Mouse (Mus musculus) lung, embryonic 15.5 days (tissue): ENCODE measurements around the gene Tbc1d22a. TPM values are rescaled to one million over a fixed set of nuclear protein-coding genes. Genes with fewer than 3 reads are reported as not detected.

Source experiments
- ATAC-seq: fragments of 200-750 bp; cut with Nextera tagmentation; 2 replicates; pipeline ENCODE4 v1.8.0; 2017; ENCODE audit warnings: moderate number of reproducible peaks, borderline replicate concordance; ENCODE audit not compliant: low FRiP score, low TSS enrichment; ENCODE audit errors: extremely low read depth
- H3K27ac ChIP-seq: fragments of 300-500 bp; sonication (generic); 2 replicates; pipeline ENCODE4 v1.5.1; 2015; ENCODE audit warnings: moderate library complexity, mild to moderate bottlenecking, inconsistent platforms
- H3K27me3 ChIP-seq: fragments of 300-500 bp; sonication (generic); 2 replicates; pipeline ENCODE4 v1.6.1; 2015; ENCODE audit warnings: inconsistent platforms
- H3K36me3 ChIP-seq: fragments of 300-500 bp; sonication (generic); 2 replicates; pipeline ENCODE4 v1.6.1; 2015; ENCODE audit warnings: inconsistent platforms
- H3K4me1 ChIP-seq: fragments of 300-500 bp; sonication (generic); 2 replicates; pipeline ENCODE4 v1.6.1; 2015; ENCODE audit warnings: inconsistent platforms
- H3K4me2 ChIP-seq: fragments of 300-500 bp; sonication (generic); 2 replicates; pipeline ENCODE4 v1.6.1; 2015; ENCODE audit warnings: inconsistent platforms, mild to moderate bottlenecking, moderate library complexity
- H3K4me3 ChIP-seq: fragments of 300-500 bp; sonication (generic); 2 replicates; pipeline ENCODE4 v1.5.1; 2015; ENCODE audit warnings: mild to moderate bottlenecking, inconsistent platforms
- H3K9ac ChIP-seq: fragments of 300-500 bp; sonication (generic); 2 replicates; pipeline ENCODE4 v1.6.1; 2015; ENCODE audit warnings: inconsistent platforms
- H3K9me3 ChIP-seq: fragments of 300-500 bp; sonication (generic); 2 replicates; pipeline ENCODE4 v1.6.1; 2016; ENCODE audit warnings: inconsistent platforms
- WGBS: fragments of 180-500 bp; shearing (Covaris S2); methylation state at CpG from one replicate; pipeline ENCODE4 v1.1.7; 2015; 5-methylcytosine and 5-hydroxymethylcytosine counted together
- polyA plus RNA-seq: library from polyadenylated mRNA; unstranded; fragments of >200 nt; fragmentation: Nextera tagmentation; extraction: Ambion mirVana; gene quantifications from 2 replicates; pipeline ENCODE4 v1.2.1, GENCODE M21; 2015

The Tbc1d22a gene
- polyA plus RNA-seq, 1 experiment from 2014 or later: 12.4 TPM

DNA sequence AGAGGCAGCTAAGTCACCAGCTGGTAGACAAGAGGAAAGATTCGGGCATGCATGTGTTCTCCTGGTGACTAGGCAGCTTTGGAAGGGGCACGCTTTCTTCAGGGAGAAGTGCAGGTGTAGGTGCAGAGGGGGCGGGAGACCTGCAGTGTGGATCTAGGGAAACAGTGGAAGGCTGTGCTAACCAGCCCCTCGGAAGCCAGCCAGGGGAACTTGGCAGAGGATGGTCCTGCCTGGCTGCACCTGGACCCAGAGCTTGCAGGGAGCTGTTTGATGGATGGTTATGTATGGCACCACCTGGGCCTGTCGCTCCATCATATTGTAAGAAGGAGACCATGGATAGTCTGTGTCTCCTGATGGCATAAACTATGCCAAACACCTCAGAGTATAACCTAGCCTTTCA lies 214.2 kb downstream of the Tbc1d22a start:
- peaks cover 9% of the 10 kb centered on the region for H3K4me1 ChIP-seq
- no peaks in the 10 kb centered on the region for H3K27me3 ChIP-seq
- H3K4me3 ChIP-seq: no peak overlapping the region
- WGBS: 79% methylated on average over 5 of the region's 5 CpGs
- no peak for ATAC-seq
- no peak overlapping the region for H3K27ac ChIP-seq
- H3K9ac ChIP-seq: no peak overlapping the region
- H3K4me2 ChIP-seq: no peak overlapping the region
- no peaks in the 10 kb centered on the region for H3K9me3 ChIP-seq
- H3K36me3 ChIP-seq: no peaks in the 10 kb centered on the region

DNA sequence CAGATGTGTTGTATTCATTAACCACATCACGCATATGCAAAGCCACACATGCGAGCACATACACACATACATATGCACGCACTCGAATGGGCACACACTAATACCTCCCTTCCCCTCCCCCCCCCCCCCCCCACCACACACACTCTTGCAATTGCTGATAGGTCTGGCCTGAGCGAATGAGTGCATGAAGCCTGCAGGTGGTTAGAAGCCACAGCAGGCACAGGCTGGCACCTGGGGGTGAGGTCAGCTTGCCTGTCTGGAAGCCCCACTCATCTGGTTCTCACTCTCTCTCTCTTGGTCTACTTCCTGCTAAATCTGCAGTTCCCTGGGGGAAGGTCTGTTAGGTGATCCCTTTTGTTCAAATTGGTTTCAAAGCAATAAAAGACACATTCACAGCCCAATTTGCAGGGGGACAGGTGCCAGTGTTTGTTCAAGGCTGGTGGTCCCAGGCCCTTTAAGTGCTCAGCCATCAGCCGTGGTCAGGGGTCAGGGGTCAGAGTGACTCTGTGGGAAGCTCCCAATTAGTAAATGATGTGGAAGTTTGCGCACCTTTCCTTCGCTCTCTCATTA lies 215.6 kb downstream of the Tbc1d22a start:
- Histone ChIP-seq H3K27ac (no peak overlapping the region), H3K4me1 (peaks cover 8% of the 10 kb centered on the region), H3K4me3 (no peak overlapping the region), H3K4me2 (no peak overlapping the region), H3K27me3 (no peaks in the 10 kb centered on the region), H3K36me3 (no peaks in the 10 kb centered on the region), H3K9ac (no peak overlapping the region), H3K9me3 (no peaks in the 10 kb centered on the region)
- ATAC-seq: no peak
- WGBS: 73% methylated on average over 8 of the region's 8 CpGs

DNA sequence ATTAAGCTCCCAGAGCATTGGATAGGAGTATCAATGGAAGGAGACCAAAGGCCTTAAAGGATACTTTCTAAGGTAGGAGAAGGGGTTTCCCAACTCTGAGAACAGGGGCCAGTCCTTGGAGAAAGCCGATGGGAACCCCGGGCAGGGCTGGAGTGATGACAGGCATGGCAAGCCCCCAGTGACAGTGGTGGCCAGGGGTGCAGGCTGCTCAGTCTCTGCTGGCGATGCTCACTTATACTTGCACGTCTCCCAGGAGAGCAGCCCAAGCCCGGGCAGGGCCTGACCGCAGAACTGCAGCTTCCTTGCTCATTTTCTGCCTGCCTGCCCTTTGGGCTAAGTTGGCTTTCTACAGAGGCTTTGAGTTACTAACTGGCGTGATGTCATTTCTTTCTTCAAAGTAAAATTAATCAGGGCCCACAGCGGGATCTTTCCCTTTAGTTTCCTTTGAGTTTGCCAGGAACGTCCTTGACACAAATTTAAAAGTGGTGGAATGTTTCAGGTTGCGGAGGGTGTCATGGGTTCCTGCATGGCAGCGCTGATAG lies 217.4 kb downstream of the Tbc1d22a start:
- H3K4me3 ChIP-seq: no peak overlapping the region
- no peaks in the 10 kb centered on the region for H3K4me1 ChIP-seq
- no peak for ATAC-seq
- no peak overlapping the region for H3K4me2 ChIP-seq
- H3K36me3 ChIP-seq: no peaks in the 10 kb centered on the region
- 83% methylated on average over 11 of the region's 11 CpGs for WGBS
- H3K27me3 ChIP-seq: no peaks in the 10 kb centered on the region
- no peaks in the 10 kb centered on the region for H3K9me3 ChIP-seq
- no peak overlapping the region for H3K27ac ChIP-seq
- H3K9ac ChIP-seq: no peak overlapping the region

DNA sequence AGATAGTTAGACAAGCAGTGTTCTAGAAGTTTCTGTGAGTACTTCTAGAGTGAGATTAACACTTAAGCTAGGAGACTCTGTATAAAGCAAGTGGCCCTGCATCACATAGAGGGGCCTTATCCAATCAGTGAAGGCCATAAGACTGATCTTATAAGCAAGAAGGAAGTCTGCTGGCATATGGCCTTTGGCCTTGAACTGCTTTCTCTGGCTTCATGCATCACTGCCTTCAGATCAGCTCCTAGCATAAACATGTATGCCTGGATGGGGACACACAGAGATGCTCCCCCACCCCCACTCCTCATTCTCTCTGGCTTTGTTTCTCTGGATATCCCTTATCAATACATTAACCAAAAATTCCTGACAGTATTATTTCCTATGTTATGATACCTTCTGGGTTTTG lies 218.5 kb downstream of the Tbc1d22a start:
- H3K9me3 ChIP-seq: no peaks in the 10 kb centered on the region
- H3K4me2 ChIP-seq: no peak overlapping the region
- H3K9ac ChIP-seq: no peak overlapping the region
- no peak overlapping the region for H3K4me3 ChIP-seq
- no peak for ATAC-seq
- H3K27ac ChIP-seq: no peak overlapping the region
- H3K27me3 ChIP-seq: no peaks in the 10 kb centered on the region
- no peaks in the 10 kb centered on the region for H3K36me3 ChIP-seq
- H3K4me1 ChIP-seq: no peaks in the 10 kb centered on the region

DNA sequence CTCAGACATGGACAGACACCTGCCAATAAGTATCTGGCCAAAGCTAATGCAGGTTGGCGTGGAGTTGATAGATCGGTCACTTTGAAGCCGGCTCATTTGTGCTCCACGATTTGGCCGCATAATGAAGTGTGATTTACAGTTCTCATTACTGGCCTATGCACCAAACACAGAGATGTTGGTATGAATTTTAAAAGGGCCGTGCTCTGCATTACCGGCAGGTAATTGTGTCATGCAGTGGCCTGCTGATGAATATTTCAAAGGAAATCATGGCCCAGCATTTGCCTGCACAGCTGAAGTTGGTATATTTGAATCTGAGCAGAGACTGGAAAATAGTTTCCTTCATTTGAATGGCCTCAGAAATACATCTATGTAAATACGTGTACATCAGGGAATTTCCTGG lies 219.1 kb downstream of the Tbc1d22a start:
- Histone ChIP-seq H3K4me2 (no peak overlapping the region), H3K36me3 (no peaks in the 10 kb centered on the region), H3K9ac (no peak overlapping the region), H3K9me3 (no peaks in the 10 kb centered on the region), H3K4me3 (no peak overlapping the region), H3K27me3 (no peaks in the 10 kb centered on the region), H3K4me1 (no peaks in the 10 kb centered on the region), H3K27ac (no peak overlapping the region)
- WGBS: 84% methylated on average over 8 of the region's 8 CpGs
- ATAC-seq: no peak

DNA sequence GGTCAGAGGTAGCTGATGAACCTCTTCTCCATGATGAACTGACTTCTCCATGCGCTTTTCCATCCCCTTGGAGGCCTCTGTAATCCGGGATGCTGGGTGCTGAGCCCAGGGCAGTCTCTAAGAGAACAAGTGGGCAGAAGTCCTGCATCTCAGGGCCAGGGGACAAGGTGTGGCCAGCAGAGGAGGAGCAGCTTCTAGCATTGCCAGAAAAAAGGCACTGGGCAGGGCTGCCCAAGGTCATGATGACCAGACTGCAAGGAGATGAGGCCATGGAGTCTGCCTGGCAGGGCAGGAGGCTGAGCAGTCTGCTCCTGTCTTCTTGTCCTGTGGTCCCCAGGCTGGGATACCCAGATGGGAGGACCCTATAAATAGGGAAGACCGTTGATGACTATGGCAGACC lies 220.0 kb downstream of the Tbc1d22a start:
- H3K9ac ChIP-seq: no peak overlapping the region
- H3K4me1 ChIP-seq: no peaks in the 10 kb centered on the region
- no peak overlapping the region for H3K4me3 ChIP-seq
- no peak overlapping the region for H3K4me2 ChIP-seq
- H3K27ac ChIP-seq: no peak overlapping the region
- H3K36me3 ChIP-seq: no peaks in the 10 kb centered on the region
- H3K9me3 ChIP-seq: no peaks in the 10 kb centered on the region
- H3K27me3 ChIP-seq: no peaks in the 10 kb centered on the region
- 90% methylated on average over 3 of the region's 3 CpGs for WGBS
- ATAC-seq: no peak

DNA sequence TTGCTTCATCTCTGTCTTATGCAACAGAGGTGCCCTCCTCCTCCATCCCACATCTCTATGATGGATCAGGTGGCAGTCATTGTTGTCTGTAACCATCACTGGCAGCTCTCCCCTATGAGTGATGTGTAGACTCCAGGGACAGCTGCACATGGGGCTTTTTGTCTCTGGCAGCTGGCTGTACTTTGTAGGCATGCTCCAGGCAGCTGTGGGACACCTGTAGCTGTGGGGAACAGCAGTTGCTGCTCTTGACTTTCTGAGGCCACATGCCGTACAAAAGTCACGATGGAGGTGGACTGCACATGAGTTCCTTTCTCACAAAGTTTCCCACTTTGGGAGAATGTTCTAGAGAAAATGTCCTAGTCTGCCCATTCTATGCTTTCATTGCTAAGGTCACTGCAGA lies 223.1 kb downstream of the Tbc1d22a start:
- Histone ChIP-seq H3K4me2 (no peak overlapping the region), H3K36me3 (no peaks in the 10 kb centered on the region), H3K4me1 (no peaks in the 10 kb centered on the region), H3K27ac (no peak overlapping the region), H3K9ac (no peak overlapping the region), H3K4me3 (no peak overlapping the region), H3K27me3 (no peaks in the 10 kb centered on the region), H3K9me3 (no peaks in the 10 kb centered on the region)
- no peak for ATAC-seq
- WGBS: 88% methylated on average over 2 of the region's 2 CpGs

DNA sequence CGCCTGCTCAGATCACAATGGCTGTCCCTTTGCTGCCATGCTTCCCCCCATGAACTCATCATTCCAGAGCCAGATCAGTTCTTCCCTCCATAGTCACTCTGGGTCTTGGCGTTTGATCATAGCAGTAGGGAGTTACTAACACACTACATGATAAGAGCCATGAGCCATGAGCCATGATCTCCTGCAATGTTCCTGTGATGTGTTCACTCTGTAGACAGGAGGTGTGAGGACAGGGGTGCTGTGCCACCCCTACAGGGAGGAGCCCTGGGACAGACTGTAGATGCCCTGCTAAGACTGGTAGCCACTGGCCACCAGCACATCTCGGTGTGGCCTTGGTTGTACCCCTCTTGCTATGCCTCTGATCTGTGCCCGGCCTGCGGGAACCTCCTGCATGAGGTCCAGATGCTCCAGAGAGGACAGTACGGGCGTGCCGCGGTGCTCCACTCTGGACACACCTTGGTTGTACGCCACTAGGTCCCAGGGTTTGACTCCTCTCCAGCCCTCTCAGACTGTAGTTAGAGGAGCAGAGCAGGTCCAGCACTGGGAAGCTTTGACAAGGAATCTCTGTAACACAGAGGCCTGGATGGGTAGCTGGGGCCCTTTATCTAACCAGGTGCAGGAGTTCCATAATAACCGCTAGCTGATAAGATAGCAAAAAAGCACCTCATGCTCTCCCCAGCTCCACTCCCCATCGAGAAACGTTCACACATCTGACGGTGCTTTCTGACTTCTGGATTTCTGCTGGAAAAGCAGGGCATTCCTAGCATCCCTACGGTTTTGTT lies 224.9 kb downstream of the Tbc1d22a start:
- no peaks in the 10 kb centered on the region for H3K36me3 ChIP-seq
- H3K4me3 ChIP-seq: no peak overlapping the region
- no peak overlapping the region for H3K9ac ChIP-seq
- no peaks in the 10 kb centered on the region for H3K27me3 ChIP-seq
- no peak overlapping the region for H3K4me2 ChIP-seq
- 81% methylated on average over 15 of the region's 15 CpGs for WGBS
- no peaks in the 10 kb centered on the region for H3K4me1 ChIP-seq
- H3K27ac ChIP-seq: no peak overlapping the region
- H3K9me3 ChIP-seq: no peaks in the 10 kb centered on the region
- no peak for ATAC-seq

DNA sequence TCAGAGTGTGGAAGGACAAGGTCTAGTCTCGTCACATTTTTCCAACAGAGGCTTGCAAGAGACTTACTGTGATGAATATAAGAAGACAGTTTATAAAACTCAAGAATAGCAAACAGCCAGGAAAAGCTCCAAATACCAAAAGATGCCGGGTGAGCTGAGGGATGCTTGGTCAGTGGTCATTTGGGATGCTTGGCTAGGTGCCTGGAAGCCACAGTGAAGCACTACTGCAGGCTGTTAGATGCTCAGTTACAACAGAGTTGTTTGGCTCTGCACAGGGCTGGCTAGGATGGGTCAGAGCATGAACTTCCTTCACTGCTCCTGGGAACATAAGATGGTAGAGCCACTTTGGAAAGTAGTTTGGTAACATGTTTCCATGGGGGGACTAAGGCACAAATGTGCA lies 230.0 kb downstream of the Tbc1d22a start:
- H3K27me3 ChIP-seq: no peaks in the 10 kb centered on the region
- ATAC-seq: no peak
- 69% methylated on average over 2 of the region's 2 CpGs for WGBS
- H3K4me1 ChIP-seq: no peaks in the 10 kb centered on the region
- no peak overlapping the region for H3K9ac ChIP-seq
- H3K4me2 ChIP-seq: no peak overlapping the region
- H3K9me3 ChIP-seq: no peaks in the 10 kb centered on the region
- no peaks in the 10 kb centered on the region for H3K36me3 ChIP-seq
- no peak overlapping the region for H3K4me3 ChIP-seq
- no peak overlapping the region for H3K27ac ChIP-seq

DNA sequence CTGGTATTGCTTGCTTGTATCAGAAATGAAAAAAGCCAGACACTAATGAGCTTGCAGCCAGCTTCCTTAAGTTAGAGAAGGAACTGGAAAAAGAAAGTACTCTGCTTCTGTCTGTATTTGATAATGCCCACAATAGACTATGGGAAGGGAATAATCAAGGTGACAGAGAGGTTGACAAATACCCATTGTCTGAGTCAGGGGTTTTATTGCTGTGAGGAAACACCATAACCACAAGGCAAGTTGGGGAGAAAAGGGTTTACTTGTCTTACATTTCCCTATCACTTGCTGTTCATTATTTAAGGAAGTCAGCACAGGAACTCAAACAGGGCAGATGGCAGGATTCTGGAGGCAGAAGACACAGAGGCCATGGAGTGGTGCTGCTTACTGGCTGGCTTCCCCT lies 231.8 kb downstream of the Tbc1d22a start:
- Histone ChIP-seq H3K4me3 (no peak overlapping the region), H3K27ac (no peak overlapping the region), H3K9ac (no peak overlapping the region), H3K36me3 (no peaks in the 10 kb centered on the region), H3K4me1 (no peaks in the 10 kb centered on the region), H3K9me3 (no peaks in the 10 kb centered on the region), H3K4me2 (no peak overlapping the region), H3K27me3 (no peaks in the 10 kb centered on the region)
- ATAC-seq: no peak

DNA sequence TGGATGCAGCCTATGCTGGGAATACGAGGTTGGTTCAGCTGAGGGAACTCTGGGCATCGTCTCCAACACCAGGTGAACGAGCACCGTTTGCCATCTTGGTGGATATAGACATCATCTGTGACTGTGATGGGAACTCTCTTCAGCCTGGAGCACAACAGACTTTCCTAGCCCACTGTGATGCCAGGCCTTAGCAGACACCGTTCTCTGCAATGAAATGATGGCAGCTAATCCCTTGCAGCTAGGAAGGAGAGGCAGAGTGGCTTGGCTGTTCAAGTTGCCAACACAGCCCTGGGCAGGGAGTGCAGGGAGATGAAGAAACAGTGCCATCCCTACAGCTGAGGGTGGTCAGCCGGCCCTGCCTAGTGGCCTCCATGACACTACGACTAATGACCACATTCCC lies 233.0 kb downstream of the Tbc1d22a start:
- H3K27ac ChIP-seq: no peak overlapping the region
- ATAC-seq: no peak
- no peaks in the 10 kb centered on the region for H3K9me3 ChIP-seq
- no peaks in the 10 kb centered on the region for H3K4me1 ChIP-seq
- H3K4me2 ChIP-seq: no peak overlapping the region
- H3K36me3 ChIP-seq: no peaks in the 10 kb centered on the region
- no peak overlapping the region for H3K9ac ChIP-seq
- 92% methylated on average over 7 of the region's 7 CpGs for WGBS
- no peaks in the 10 kb centered on the region for H3K27me3 ChIP-seq
- H3K4me3 ChIP-seq: no peak overlapping the region

DNA sequence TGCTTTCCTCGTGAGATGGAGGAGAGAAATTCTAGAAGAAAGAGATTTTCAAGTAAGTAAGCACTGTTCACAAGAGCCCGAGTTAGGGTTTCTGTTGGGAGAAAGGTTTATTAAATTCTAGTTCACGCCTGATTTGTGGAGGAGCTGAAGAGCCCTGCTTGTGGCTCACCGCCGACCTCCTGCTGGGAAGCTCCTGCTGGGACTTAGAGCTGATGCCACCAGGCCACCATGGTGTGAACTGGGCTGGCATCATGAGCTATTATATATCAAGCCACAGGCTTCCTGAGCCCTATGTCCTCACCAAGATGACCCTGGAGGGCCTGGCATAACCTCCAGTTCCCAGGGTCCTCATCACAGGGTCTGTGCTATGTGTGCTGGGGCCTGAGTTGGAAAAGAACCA lies 235.0 kb downstream of the Tbc1d22a start:
- H3K9ac ChIP-seq: no peak overlapping the region

More for the DNA sequence above, 235.0 kb downstream of the Tbc1d22a start:
- Histone ChIP-seq H3K4me2 (no peak overlapping the region), H3K27ac (no peak overlapping the region), H3K36me3 (no peaks in the 10 kb centered on the region), H3K4me1 (no peaks in the 10 kb centered on the region), H3K27me3 (no peaks in the 10 kb centered on the region), H3K9me3 (no peaks in the 10 kb centered on the region), H3K4me3 (no peak overlapping the region)
- 82% methylated on average over 5 of the region's 5 CpGs for WGBS
- no peak for ATAC-seq
